Mouse (Mus musculus) testis, adult 2 months (tissue): ENCODE results near the gene Rdh16. TPM values are rescaled to one million over a fixed set of nuclear protein-coding genes. Genes with fewer than 3 reads are reported as not detected.

Source experiments
- H3K27ac ChIP-seq: fragments of 200-500 bp; 2 replicates; pipeline ENCODE4 v1.5.1; 2012; ENCODE audit warnings: low read depth, low read length; ENCODE audit not compliant: control insufficient read depth, insufficient read depth
- H3K27me3 ChIP-seq: fragments of 200-500 bp; 2 replicates; pipeline ENCODE4 v1.6.1; 2012; ENCODE audit warnings: mild to moderate bottlenecking, low read length, moderate library complexity; ENCODE audit not compliant: control insufficient read depth, insufficient read depth
- H3K36me3 ChIP-seq: fragments of 200-500 bp; 2 replicates; pipeline ENCODE4 v1.6.1; 2012; ENCODE audit warnings: mild to moderate bottlenecking, low read length; ENCODE audit not compliant: control insufficient read depth, insufficient read depth
- H3K4me1 ChIP-seq: fragments of 200-500 bp; 2 replicates; pipeline ENCODE4 v1.6.1; 2012; ENCODE audit warnings: low read length; ENCODE audit not compliant: control insufficient read depth, insufficient read depth
- H3K4me3 ChIP-seq: fragments of 200-500 bp; 2 replicates; pipeline ENCODE4 v1.5.1; 2012; ENCODE audit warnings: low read depth, mild to moderate bottlenecking, low read length, moderate library complexity, mixed read lengths; ENCODE audit not compliant: control insufficient read depth
- CTCF ChIP-seq: fragments of 200-500 bp; IDR thresholded peaks from 2 replicates; pipeline ENCODE4 v1.5.1; 2012; ENCODE audit warnings: low read depth, mild to moderate bottlenecking, inconsistent platforms, low read length, moderate library complexity; ENCODE audit not compliant: control insufficient read depth, insufficient read depth, insufficient replicate concordance
- POLR2A ChIP-seq: fragments of 200-500 bp; IDR thresholded peaks from 2 replicates; pipeline ENCODE4 v1.6.1; 2012; ENCODE audit warnings: low read depth, mild to moderate bottlenecking, inconsistent platforms, low read length, moderate library complexity; ENCODE audit not compliant: control insufficient read depth
- polyA plus RNA-seq: library from polyadenylated mRNA; depleted of rRNA; stranded (reverse); fragments of >200 nt; gene quantifications from 2 replicates; pipeline ENCODE4 v1.2.3, GENCODE M21; 2012

Gene Rdh16
- polyA plus RNA-seq, 1 experiment = 0.04 TPM

DNA sequence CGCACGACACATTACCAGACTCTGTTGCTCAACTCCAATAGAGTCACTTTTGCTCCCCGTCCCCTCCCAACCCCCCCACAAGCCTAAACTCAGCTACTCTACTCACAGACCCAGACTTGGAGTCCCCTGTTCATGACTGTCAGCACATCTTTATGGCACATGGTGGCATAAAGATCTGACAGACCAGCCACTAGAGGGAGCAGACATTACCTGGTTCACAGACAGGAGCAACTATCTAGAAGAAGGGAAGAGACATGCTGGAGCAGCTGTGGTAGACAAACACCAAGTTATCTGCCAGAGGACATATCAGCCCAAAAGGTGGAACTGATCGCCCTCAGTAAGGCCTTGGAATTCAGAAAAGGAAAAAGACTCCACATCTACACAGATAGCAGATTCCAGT lies 71.5 kb downstream of the Rdh16 start:
- no peak overlapping the region for H3K27ac ChIP-seq
- no peaks in the 10 kb centered on the region for H3K27me3 ChIP-seq
- H3K4me1 ChIP-seq = no peaks in the 10 kb centered on the region
- TF ChIP-seq POLR2A (no peak), CTCF (no peak)
- H3K4me3 ChIP-seq = no peak overlapping the region
- H3K36me3 ChIP-seq = no peaks in the 10 kb centered on the region

DNA sequence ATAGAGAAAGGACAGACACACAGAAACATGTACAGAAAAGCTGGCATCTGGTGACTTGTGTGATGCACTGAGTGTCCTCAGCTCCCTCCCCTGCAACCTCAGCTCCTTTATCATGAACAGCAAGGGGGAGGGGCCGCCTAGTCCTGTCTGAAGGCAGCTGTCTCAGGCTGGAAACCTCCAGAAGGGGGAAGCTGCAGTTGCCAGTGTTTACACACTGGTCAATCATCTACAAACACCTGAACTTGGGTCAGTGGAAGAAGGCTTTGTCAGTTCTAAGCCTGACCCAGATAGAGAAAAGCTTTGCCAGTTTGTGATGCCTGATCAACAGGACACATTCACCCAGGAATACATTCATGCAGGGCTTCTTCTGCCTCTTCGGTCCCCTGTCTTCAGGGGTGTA lies 76.7 kb downstream of the Rdh16 start:
- TF ChIP-seq CTCF = no peak
- no peak for TF ChIP-seq POLR2A
- no peaks in the 10 kb centered on the region for H3K4me1 ChIP-seq
- no peak overlapping the region for H3K27ac ChIP-seq
- no peaks in the 10 kb centered on the region for H3K36me3 ChIP-seq
- no peak overlapping the region for H3K4me3 ChIP-seq
- H3K27me3 ChIP-seq = no peaks in the 10 kb centered on the region

- no peak for TF ChIP-seq POLR2A
- TF ChIP-seq CTCF = no peak
- Histone ChIP-seq H3K4me1 (no peaks in the 10 kb centered on the region), H3K36me3 (no peaks in the 10 kb centered on the region), H3K27ac (no peak overlapping the region), H3K27me3 (no peaks in the 10 kb centered on the region), H3K4me3 (no peak overlapping the region)
Measured at GRCm38 (mm10) chr10:127878262-127879057, 77.5 kb downstream of the Rdh16 start.

DNA sequence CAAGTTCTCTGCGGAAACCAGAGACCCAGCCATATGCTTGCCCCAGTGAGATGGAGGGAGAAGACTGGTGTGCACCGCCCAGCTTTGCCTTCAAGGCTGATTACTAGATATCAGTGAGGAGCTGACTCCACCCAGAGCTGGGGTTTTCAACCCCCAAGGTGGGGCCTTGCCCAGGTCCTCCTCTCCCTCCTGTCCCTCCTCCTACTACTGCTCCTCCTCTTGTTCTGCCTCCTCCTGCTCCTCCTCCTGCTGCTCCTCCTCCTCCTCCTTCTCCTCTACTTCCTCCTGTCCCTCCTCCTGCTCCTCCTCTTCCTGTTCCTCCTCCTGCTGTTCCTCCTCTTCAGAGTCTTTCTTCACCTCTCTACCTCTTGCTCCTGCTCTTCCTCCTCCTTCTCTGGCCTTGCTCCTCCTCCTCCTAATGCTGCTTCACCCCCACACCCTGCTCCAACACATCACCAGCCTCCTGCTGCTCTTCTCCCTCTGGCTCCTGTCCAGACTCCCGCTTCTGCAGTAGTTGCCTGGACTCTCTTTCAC lies 78.3 kb downstream of the Rdh16 start:
- peak; percentile 35; the same call in 1 of the 2 replicates for TF ChIP-seq POLR2A
- TF ChIP-seq CTCF = no peak
- H3K4me3 ChIP-seq = no peak overlapping the region
- no peaks in the 10 kb centered on the region for H3K27me3 ChIP-seq
- no peaks in the 10 kb centered on the region for H3K4me1 ChIP-seq
- no peak overlapping the region for H3K27ac ChIP-seq
- H3K36me3 ChIP-seq = no peaks in the 10 kb centered on the region

- Histone ChIP-seq H3K27me3 (no peaks in the 10 kb centered on the region), H3K27ac (no peak overlapping the region), H3K36me3 (no peaks in the 10 kb centered on the region), H3K4me3 (no peak overlapping the region), H3K4me1 (no peaks in the 10 kb centered on the region)
- TF ChIP-seq POLR2A = no peak
- no peak for TF ChIP-seq CTCF
Measured at GRCm38 (mm10) chr10:127881041-127881440, 80.1 kb downstream of the Rdh16 start.

DNA sequence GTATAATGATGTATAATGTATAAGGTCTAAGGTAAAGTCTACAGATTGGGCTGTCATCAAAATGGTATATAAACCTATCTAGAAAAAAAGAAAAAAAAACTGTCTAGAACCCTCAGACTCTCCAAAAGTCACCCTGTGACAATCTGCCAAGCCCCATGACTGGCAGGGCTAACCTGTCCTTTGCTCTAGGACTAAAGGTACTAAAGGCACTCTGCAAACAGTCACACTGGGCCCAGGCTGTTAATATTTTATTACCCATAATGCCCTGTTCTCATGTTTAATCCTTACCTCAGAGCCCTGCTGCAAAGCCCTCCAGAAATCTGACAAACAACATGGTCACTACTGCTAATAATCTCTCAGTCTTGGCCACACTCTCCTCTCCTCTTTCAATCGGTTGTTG lies 85.6 kb downstream of the Rdh16 start:
- H3K4me3 ChIP-seq = no peak overlapping the region
- H3K27me3 ChIP-seq = no peaks in the 10 kb centered on the region
- H3K27ac ChIP-seq = no peak overlapping the region
- TF ChIP-seq POLR2A (no peak), CTCF (no peak)
- H3K36me3 ChIP-seq = no peaks in the 10 kb centered on the region
- no peaks in the 10 kb centered on the region for H3K4me1 ChIP-seq

DNA sequence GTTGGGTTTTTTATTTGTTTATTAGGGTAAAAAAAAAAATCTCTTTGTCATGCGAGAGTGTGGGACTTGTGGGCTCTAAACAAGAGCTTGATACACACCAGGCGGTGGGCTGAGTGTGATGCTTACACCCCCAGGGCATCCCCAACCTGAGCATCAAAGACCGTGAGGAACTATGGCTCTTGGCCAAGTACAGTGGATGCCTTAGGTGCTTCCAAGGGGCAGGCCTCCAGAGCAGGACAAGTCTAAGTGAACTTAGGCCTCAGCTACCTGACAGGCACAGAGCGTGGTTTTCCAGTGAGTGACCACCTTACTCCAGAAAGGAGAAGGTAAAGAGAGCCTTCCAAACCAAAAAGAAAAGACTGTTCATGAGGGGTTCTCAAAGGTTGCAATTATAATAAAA lies 86.0 kb downstream of the Rdh16 start:
- Histone ChIP-seq H3K4me1 (no peaks in the 10 kb centered on the region), H3K36me3 (no peaks in the 10 kb centered on the region), H3K27me3 (no peaks in the 10 kb centered on the region), H3K27ac (no peak overlapping the region), H3K4me3 (no peak overlapping the region)
- no peak for TF ChIP-seq CTCF
- TF ChIP-seq POLR2A = no peak
